Mouse (Mus musculus): ENCODE measurements around the gene Abtb2. TPM values are rescaled to one million over a fixed set of nuclear protein-coding genes. Genes with fewer than 3 reads are reported as not detected.

Abtb2 gene
- polyA plus RNA-seq, 1 experiment from 2014 or later: 9.7 TPM

- no peak for DNase-seq (ENCODE audit: low spot score)
- peaks cover 3% of the 10 kb centered on the region; the same call in 1 of the 2 replicates for H3K4me1 ChIP-seq (ENCODE audit: control insufficient read depth, insufficient read depth, low read length)
- H3K27me3 ChIP-seq (ENCODE audit: control insufficient read depth, insufficient read depth, low read length): no peaks in the 10 kb centered on the region
- 0 out of 2 replicates have a peak overlapping the region, but pooled peaks have one; percentile 7 for H3K4me2 ChIP-seq (ENCODE audit: low read depth, low read length)
- no peak for ATAC-seq (replicated peaks; ENCODE audit: insufficient number of reproducible peaks, low FRiP score, low TSS enrichment, low read depth)
- no peaks in the 10 kb centered on the region for H3K36me3 ChIP-seq (replicated peaks; ENCODE audit: control insufficient read depth, insufficient read depth, low read depth, low read length)
- no peaks in the 10 kb centered on the region for H3K9me3 ChIP-seq (replicated peaks; ENCODE audit: control insufficient read depth, low read length)
- WGBS: 50% methylated on average over 7 of the region's 7 CpGs
- no peak overlapping the region for H3K9ac ChIP-seq (replicated peaks; ENCODE audit: low read length)
- H3K4me3 ChIP-seq (ENCODE audit: low read depth, low read length): no peak overlapping the region
- H3K27ac ChIP-seq (replicated peaks; ENCODE audit: low read depth, low read length): no peak overlapping the region
Measured at GRCm38 (mm10) chr2:103577752-103578662, 11.9 kb downstream of the Abtb2 start.

GRCm38 (mm10) chr2:103578663-103579213, 12.6 kb downstream of the Abtb2 start:
- Histone ChIP-seq H3K9ac (replicated peaks; ENCODE audit: low read length) (no peak overlapping the region), H3K27ac (replicated peaks; ENCODE audit: low read depth, low read length) (no peak overlapping the region), H3K9me3 (replicated peaks; ENCODE audit: control insufficient read depth, low read length) (no peaks in the 10 kb centered on the region), H3K4me3 (ENCODE audit: low read depth, low read length) (no peak overlapping the region), H3K4me2 (ENCODE audit: low read depth, low read length) (no peak overlapping the region), H3K27me3 (ENCODE audit: control insufficient read depth, insufficient read depth, low read length) (no peaks in the 10 kb centered on the region), H3K36me3 (replicated peaks; ENCODE audit: control insufficient read depth, insufficient read depth, low read depth, low read length) (no peaks in the 10 kb centered on the region), H3K4me1 (ENCODE audit: control insufficient read depth, insufficient read depth, low read length) (peaks cover 3% of the 10 kb centered on the region; the same call in 1 of the 2 replicates)
- no peak for DNase-seq (ENCODE audit: low spot score)
- WGBS: 91% methylated on average over 10 of the region's 10 CpGs
- no peak for ATAC-seq (replicated peaks; ENCODE audit: insufficient number of reproducible peaks, low FRiP score, low TSS enrichment, low read depth)

GRCm38 (mm10) chr2:103580756-103581155, 14.6 kb downstream of the Abtb2 start:
- DNase-seq (ENCODE audit: low spot score) (no peak), ATAC-seq (replicated peaks; ENCODE audit: insufficient number of reproducible peaks, low FRiP score, low TSS enrichment, low read depth) (no peak)
- WGBS: 70% methylated on average over 8 of the region's 8 CpGs
- no peaks in the 10 kb centered on the region for H3K9me3 ChIP-seq (replicated peaks; ENCODE audit: control insufficient read depth, low read length)
- no peak overlapping the region for H3K4me2 ChIP-seq (ENCODE audit: low read depth, low read length)
- H3K27me3 ChIP-seq (ENCODE audit: control insufficient read depth, insufficient read depth, low read length): no peaks in the 10 kb centered on the region
- no peak overlapping the region for H3K9ac ChIP-seq (replicated peaks; ENCODE audit: low read length)
- peaks cover 3% of the 10 kb centered on the region; the same call in 1 of the 2 replicates for H3K4me1 ChIP-seq (ENCODE audit: control insufficient read depth, insufficient read depth, low read length)
- no peaks in the 10 kb centered on the region for H3K36me3 ChIP-seq (replicated peaks; ENCODE audit: control insufficient read depth, insufficient read depth, low read depth, low read length)
- no peak overlapping the region for H3K4me3 ChIP-seq (ENCODE audit: low read depth, low read length)
- H3K27ac ChIP-seq (replicated peaks; ENCODE audit: low read depth, low read length): no peak overlapping the region

GRCm38 (mm10) chr2:103581369-103581897, 15.3 kb downstream of the Abtb2 start:
- H3K4me3 ChIP-seq (ENCODE audit: low read depth, low read length): no peak overlapping the region
- no peak overlapping the region for H3K9ac ChIP-seq (replicated peaks; ENCODE audit: low read length)
- H3K4me1 ChIP-seq (ENCODE audit: control insufficient read depth, insufficient read depth, low read length): peaks cover 3% of the 10 kb centered on the region; the same call in 1 of the 2 replicates
- no peaks in the 10 kb centered on the region for H3K36me3 ChIP-seq (replicated peaks; ENCODE audit: control insufficient read depth, insufficient read depth, low read depth, low read length)
- H3K9me3 ChIP-seq (replicated peaks; ENCODE audit: control insufficient read depth, low read length): no peaks in the 10 kb centered on the region
- no peaks in the 10 kb centered on the region for H3K27me3 ChIP-seq (ENCODE audit: control insufficient read depth, insufficient read depth, low read length)
- no peak for ATAC-seq (replicated peaks; ENCODE audit: insufficient number of reproducible peaks, low FRiP score, low TSS enrichment, low read depth)
- 39% methylated on average over 7 of the region's 7 CpGs for WGBS
- no peak overlapping the region for H3K27ac ChIP-seq (replicated peaks; ENCODE audit: low read depth, low read length)
- no peak overlapping the region for H3K4me2 ChIP-seq (ENCODE audit: low read depth, low read length)
- no peak for DNase-seq (ENCODE audit: low spot score)

- Histone ChIP-seq H3K27ac (replicated peaks; ENCODE audit: low read depth, low read length) (no peak overlapping the region), H3K9me3 (replicated peaks; ENCODE audit: control insufficient read depth, low read length) (no peaks in the 10 kb centered on the region), H3K4me3 (ENCODE audit: low read depth, low read length) (no peak overlapping the region), H3K27me3 (ENCODE audit: control insufficient read depth, insufficient read depth, low read length) (no peaks in the 10 kb centered on the region), H3K9ac (replicated peaks; ENCODE audit: low read length) (no peak overlapping the region), H3K36me3 (replicated peaks; ENCODE audit: control insufficient read depth, insufficient read depth, low read depth, low read length) (no peaks in the 10 kb centered on the region), H3K4me1 (ENCODE audit: control insufficient read depth, insufficient read depth, low read length) (peaks cover 2% of the 10 kb centered on the region; the same call in 1 of the 2 replicates), H3K4me2 (ENCODE audit: low read depth, low read length) (no peak overlapping the region)
- ATAC-seq (replicated peaks; ENCODE audit: insufficient number of reproducible peaks, low FRiP score, low TSS enrichment, low read depth) (no peak), DNase-seq (ENCODE audit: low spot score) (no peak)
- 66% methylated on average over 3 of the region's 3 CpGs for WGBS
Measured at GRCm38 (mm10) chr2:103583316-103583715, 17.2 kb downstream of the Abtb2 start.

- Histone ChIP-seq H3K4me3 (ENCODE audit: low read depth, low read length) (no peak overlapping the region), H3K4me1 (ENCODE audit: control insufficient read depth, insufficient read depth, low read length) (no peaks in the 10 kb centered on the region), H3K36me3 (replicated peaks; ENCODE audit: control insufficient read depth, insufficient read depth, low read depth, low read length) (no peaks in the 10 kb centered on the region), H3K27ac (replicated peaks; ENCODE audit: low read depth, low read length) (no peak overlapping the region), H3K9me3 (replicated peaks; ENCODE audit: control insufficient read depth, low read length) (no peaks in the 10 kb centered on the region), H3K4me2 (ENCODE audit: low read depth, low read length) (no peak overlapping the region), H3K27me3 (ENCODE audit: control insufficient read depth, insufficient read depth, low read length) (no peaks in the 10 kb centered on the region), H3K9ac (replicated peaks; ENCODE audit: low read length) (no peak overlapping the region)
- DNase-seq (ENCODE audit: low spot score) (no peak), ATAC-seq (replicated peaks; ENCODE audit: insufficient number of reproducible peaks, low FRiP score, low TSS enrichment, low read depth) (no peak)
Measured at GRCm38 (mm10) chr2:103584093-103584492, 18.0 kb downstream of the Abtb2 start.

- H3K4me2 ChIP-seq (ENCODE audit: low read depth, low read length): no peak overlapping the region
- no peaks in the 10 kb centered on the region for H3K36me3 ChIP-seq (replicated peaks; ENCODE audit: control insufficient read depth, insufficient read depth, low read depth, low read length)
- ATAC-seq (replicated peaks; ENCODE audit: insufficient number of reproducible peaks, low FRiP score, low TSS enrichment, low read depth) (no peak), DNase-seq (ENCODE audit: low spot score) (no peak)
- H3K27ac ChIP-seq (replicated peaks; ENCODE audit: low read depth, low read length): no peak overlapping the region
- 65% methylated on average over 3 of the region's 3 CpGs for WGBS
- no peak overlapping the region for H3K4me3 ChIP-seq (ENCODE audit: low read depth, low read length)
- no peaks in the 10 kb centered on the region for H3K9me3 ChIP-seq (replicated peaks; ENCODE audit: control insufficient read depth, low read length)
- no peaks in the 10 kb centered on the region for H3K4me1 ChIP-seq (ENCODE audit: control insufficient read depth, insufficient read depth, low read length)
- no peaks in the 10 kb centered on the region for H3K27me3 ChIP-seq (ENCODE audit: control insufficient read depth, insufficient read depth, low read length)
- H3K9ac ChIP-seq (replicated peaks; ENCODE audit: low read length): no peak overlapping the region
Measured at GRCm38 (mm10) chr2:103586423-103586822, 20.3 kb downstream of the Abtb2 start.

- ATAC-seq (replicated peaks; ENCODE audit: insufficient number of reproducible peaks, low FRiP score, low TSS enrichment, low read depth) (no peak), DNase-seq (ENCODE audit: low spot score) (no peak)
- no peaks in the 10 kb centered on the region for H3K9me3 ChIP-seq (replicated peaks; ENCODE audit: control insufficient read depth, low read length)
- no peak overlapping the region for H3K4me3 ChIP-seq (ENCODE audit: low read depth, low read length)
- no peaks in the 10 kb centered on the region for H3K36me3 ChIP-seq (replicated peaks; ENCODE audit: control insufficient read depth, insufficient read depth, low read depth, low read length)
- H3K9ac ChIP-seq (replicated peaks; ENCODE audit: low read length): no peak overlapping the region
- H3K4me1 ChIP-seq (ENCODE audit: control insufficient read depth, insufficient read depth, low read length): no peaks in the 10 kb centered on the region
- no peak overlapping the region for H3K27ac ChIP-seq (replicated peaks; ENCODE audit: low read depth, low read length)
- H3K4me2 ChIP-seq (ENCODE audit: low read depth, low read length): no peak overlapping the region
- 73% methylated on average over 5 of the region's 5 CpGs for WGBS
- H3K27me3 ChIP-seq (ENCODE audit: control insufficient read depth, insufficient read depth, low read length): no peaks in the 10 kb centered on the region
Measured at GRCm38 (mm10) chr2:103588776-103589175, 22.7 kb downstream of the Abtb2 start.

Measured in embryonic facial prominence, embryonic 11.5 days (tissue).